Mouse (Mus musculus) liver, embryonic 14.5 days (tissue): ENCODE measurements around the gene Rec8. TPM values are rescaled to one million over a fixed set of nuclear protein-coding genes. Genes with fewer than 3 reads are reported as not detected.

ENCODE experiments used
- ATAC-seq: fragments of 200-750 bp; cut with Nextera tagmentation; 2 replicates; pipeline ENCODE4 v1.8.0; 2017; ENCODE audit warnings: moderate number of reproducible peaks, mild to moderate bottlenecking, moderate library complexity; ENCODE audit not compliant: insufficient read depth
- DNase-seq, 3 experiments: peaks; one replicate each; pipeline ENCODE4 v3.0.0-alpha.2; 2012 to 2013; ENCODE audit warnings: low read depth in 3 of 3, low spot score in 3 of 3
- H3K27ac ChIP-seq: fragments of 300-500 bp; sonication (generic); 2 replicates; pipeline ENCODE4 v1.5.1; 2014; ENCODE audit warnings: moderate library complexity, mild to moderate bottlenecking, control low read depth, inconsistent platforms
- H3K27me3 ChIP-seq: fragments of 300-500 bp; sonication (generic); 2 replicates; pipeline ENCODE4 v1.6.1; 2014; ENCODE audit warnings: mild to moderate bottlenecking, low read length, moderate library complexity; ENCODE audit not compliant: control insufficient read depth, insufficient read depth
- H3K36me3 ChIP-seq: fragments of 300-500 bp; sonication (generic); replicated peaks from 2 replicates; pipeline ENCODE4 v1.6.1; 2014; ENCODE audit warnings: low read depth; ENCODE audit not compliant: control insufficient read depth, insufficient read depth
- H3K4me1 ChIP-seq, 2 experiments: fragments of 200-500 bp in 1 of 2; fragments of 300-500 bp in 1 of 2; sonication (generic) in 1 of 2; replicated peaks; 2 replicates each; pipeline ENCODE4 v1.6.1; 2012 to 2014; ENCODE audit warnings: antibody characterized with exemption in 1 of 2, inconsistent platforms in 1 of 2, low read length in 1 of 2; ENCODE audit not compliant: control insufficient read depth in 2 of 2, insufficient read depth in 2 of 2
- H3K4me2 ChIP-seq: fragments of 300-500 bp; sonication (generic); 2 replicates; pipeline ENCODE4 v1.6.1; 2014; ENCODE audit warnings: low read depth, mild to moderate bottlenecking, control low read depth, moderate library complexity
- H3K4me3 ChIP-seq, 2 experiments: fragments of 200-500 bp in 1 of 2; fragments of 300-500 bp in 1 of 2; sonication (generic) in 1 of 2; 2 replicates each; pipeline ENCODE4 v1.5.1; 2012 to 2014; ENCODE audit warnings: low read depth in 2 of 2, low read length in 2 of 2, mild to moderate bottlenecking in 2 of 2, control low read depth in 1 of 2, inconsistent platforms in 1 of 2, moderate library complexity in 1 of 2; ENCODE audit not compliant: insufficient read depth in 1 of 2
- H3K9ac ChIP-seq: fragments of 300-500 bp; sonication (generic); replicated peaks from 2 replicates; pipeline ENCODE4 v1.6.1; 2014; ENCODE audit warnings: mild to moderate bottlenecking, control low read depth, moderate library complexity
- H3K9me3 ChIP-seq: fragments of 300-500 bp; sonication (generic); 2 replicates; pipeline ENCODE4 v1.6.1; 2016; ENCODE audit warnings: low read length, mixed read lengths; ENCODE audit not compliant: control insufficient read depth
- CTCF ChIP-seq: IDR thresholded peaks from 2 replicates; pipeline ENCODE4 v1.5.1; 2016; ENCODE audit warnings: antibody characterized with exemption, low read depth, control low read depth
- EP300 ChIP-seq: IDR thresholded peaks from 2 replicates; pipeline ENCODE4 v1.6.1; 2016; ENCODE audit warnings: antibody characterized with exemption, low read depth
- WGBS: fragments of 180-500 bp; shearing (Covaris S2); extraction: QIAGEN DNeasy Blood & Tissue Kit; methylation state at CpG from one replicate; pipeline ENCODE4 v1.1.7; 2014; ENCODE audit not compliant: insufficient replicate concordance; 5-methylcytosine and 5-hydroxymethylcytosine counted together
- polyA plus RNA-seq, 2 experiments: library from polyadenylated mRNA; depleted of rRNA in 1 of 2; stranded (reverse) in 1 of 2; unstranded in 1 of 2; fragments of >200 nt; fragmentation: Nextera tagmentation in 1 of 2; extraction: Ambion mirVana in 1 of 2; gene quantifications; 2 replicates each; pipeline versions ENCODE4 v1.2.1 to v1.2.3; 2012 to 2014

Rec8 gene
- polyA plus RNA-seq (2012; rRNA removed): 1.7 and 1.9 TPM in 2 replicates
- polyA plus RNA-seq (2014; fragmentation: Nextera tagmentation; extraction: Ambion mirVana): 0.87 and 1.0 TPM in 2 replicates

- Histone ChIP-seq H3K9ac (peak within 1 kb of the TSS; percentile 49), H3K9me3 (no peaks in the 10 kb centered on the region), H3K27ac (peak within 1 kb of the TSS; percentile 4; the same call in 1 of the 2 replicates), H3K36me3 (no peaks in the 10 kb centered on the region), H3K4me1 (peaks cover 19 to 29% of the 10 kb centered on the region in 2 experiments), H3K27me3 (no peaks in the 10 kb centered on the region), H3K4me2 (peak within 1 kb of the TSS; percentile 69), H3K4me3 (peak within 1 kb of the TSS; percentile 30 to 37)
- TF ChIP-seq EP300: no peak
- TF ChIP-seq CTCF: peak; percentile 52
- DNase-seq (peak in 2 of 3 experiments; percentile 27 to 64), ATAC-seq (peak; percentile 63)
- 28% methylated on average over 21 of the region's 21 CpGs for WGBS
Observed at GRCm38 (mm10) chr14:55617822-55618221, at the start of gene Rec8. TSS of gene Rec8 (plus strand) at chr14:55618037.

GRCm38 (mm10) chr14:55570588-55570987, 47.2 kb upstream of the Rec8 start:
- no peak overlapping the region for H3K27ac ChIP-seq
- no peaks in the 10 kb centered on the region for H3K27me3 ChIP-seq
- H3K9me3 ChIP-seq: no peaks in the 10 kb centered on the region
- peaks cover 0 to 1% of the 10 kb centered on the region in 2 experiments; a peak in 2 of 4 replicates for H3K4me1 ChIP-seq
- DNase-seq (no peak), ATAC-seq (no peak)
- TF ChIP-seq EP300 (no peak), CTCF (no peak)
- H3K9ac ChIP-seq: no peak overlapping the region
- WGBS: 73% methylated on average over 2 of the region's 2 CpGs
- peaks cover 27% of the 10 kb centered on the region for H3K36me3 ChIP-seq
- H3K4me3 ChIP-seq: no peak overlapping the region
- H3K4me2 ChIP-seq: no peak overlapping the region

- no peak for TF ChIP-seq EP300
- peaks cover 15% of the 10 kb centered on the region for H3K36me3 ChIP-seq
- DNase-seq (no peak), ATAC-seq (no peak)
- no peak overlapping the region for H3K4me2 ChIP-seq
- H3K4me1 ChIP-seq: peaks cover 0 to 1% of the 10 kb centered on the region in 2 experiments; a peak in 2 of 4 replicates
- H3K9ac ChIP-seq: no peak overlapping the region
- no peaks in the 10 kb centered on the region for H3K27me3 ChIP-seq
- H3K9me3 ChIP-seq: no peaks in the 10 kb centered on the region
- H3K27ac ChIP-seq: no peak overlapping the region
- no peak overlapping the region for H3K4me3 ChIP-seq
Observed at GRCm38 (mm10) chr14:55571760-55572159, 46.1 kb upstream of the Rec8 start.

GRCm38 (mm10) chr14:55575302-55575701, 42.5 kb upstream of the Rec8 start, which contains the start of gene Fitm1:
TSS of gene Fitm1 (plus strand) at chr14:55575617.
- ATAC-seq: no peak
- H3K9ac ChIP-seq: no peak within 1 kb of the TSS

GRCm38 (mm10) chr14:55575711-55576110, 42.1 kb upstream of the Rec8 start:
- Histone ChIP-seq H3K27ac (no peak overlapping the region), H3K4me1 (peaks cover 3 to 11% of the 10 kb centered on the region in 2 experiments; a peak in 3 of 4 replicates), H3K4me2 (no peak overlapping the region), H3K9ac (no peak overlapping the region), H3K4me3 (no peak overlapping the region), H3K27me3 (no peaks in the 10 kb centered on the region), H3K9me3 (no peaks in the 10 kb centered on the region), H3K36me3 (no peaks in the 10 kb centered on the region; the same call in 1 of the 2 replicates)
- no peak for ATAC-seq
- no peak for TF ChIP-seq CTCF
- no peak for TF ChIP-seq EP300
- no peak for DNase-seq
- 67% methylated on average over 13 of the region's 13 CpGs for WGBS

More at GRCm38 (mm10) chr14:55575302-55575701, 42.5 kb upstream of the Rec8 start, which contains the start of gene Fitm1:
- H3K27me3 ChIP-seq: no peaks in the 10 kb centered on the region
- WGBS: 67% methylated on average over 8 of the region's 8 CpGs
- no peak within 1 kb of the TSS for H3K27ac ChIP-seq
- H3K4me3 ChIP-seq: no peak within 1 kb of the TSS
- H3K4me1 ChIP-seq: peaks cover 3 to 12% of the 10 kb centered on the region in 2 experiments; a peak in 3 of 4 replicates
- no peaks in the 10 kb centered on the region for H3K9me3 ChIP-seq
- H3K36me3 ChIP-seq: peaks cover 3% of the 10 kb centered on the region; the same call in 1 of the 2 replicates
- no peak within 1 kb of the TSS for H3K4me2 ChIP-seq
- no peak for TF ChIP-seq CTCF
- TF ChIP-seq EP300: no peak
- no peak for DNase-seq
